Mouse (Mus musculus) stomach, postnatal 0 days (tissue): ENCODE data around the gene Csrp2.

ENCODE experiments used
- CTCF ChIP-seq: IDR thresholded peaks from 2 replicates; pipeline ENCODE4 v1.5.1; 2016; ENCODE audit warnings: antibody characterized with exemption, low read depth, mild to moderate bottlenecking, moderate library complexity
- EP300 ChIP-seq: optimal IDR thresholded peaks from 2 replicates; pipeline ENCODE3; 2016; ENCODE audit warnings: antibody characterized with exemption

DNA sequence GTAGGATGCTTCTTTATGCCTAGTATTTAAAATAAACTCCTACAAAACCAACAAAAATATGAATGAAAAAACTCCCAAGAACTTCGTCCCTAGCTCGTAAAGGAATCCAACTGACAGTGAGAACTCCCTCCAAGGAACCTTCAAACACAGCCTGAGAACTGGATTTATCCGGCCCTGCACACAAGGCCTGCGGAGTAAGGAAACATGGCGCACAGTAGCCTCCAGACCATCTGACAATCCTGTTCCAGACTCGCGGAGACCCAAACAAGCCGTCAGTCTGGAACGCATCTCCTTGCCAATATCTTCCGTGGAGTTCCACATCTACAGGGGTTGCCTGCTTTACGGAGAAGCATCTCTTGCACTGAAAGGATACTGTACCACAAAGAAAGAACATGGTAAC is 22.4 kb downstream of the Csrp2 start:
- TF ChIP-seq CTCF: no peak
- TF ChIP-seq EP300: no peak
